Mouse (Mus musculus) neural tube, embryonic 12.5 days (tissue): ENCODE measurements around the gene 1190007I07Rik. TPM values are rescaled to one million over a fixed set of nuclear protein-coding genes. Genes with fewer than 3 reads are reported as not detected.

Experiments used
- ATAC-seq: fragments of 200-750 bp; cut with Nextera tagmentation; 2 replicates; pipeline ENCODE4 v1.8.0; 2017; ENCODE audit warnings: low read depth, mild to moderate bottlenecking, moderate TSS enrichment, moderate library complexity; ENCODE audit not compliant: low FRiP score
- H3K27ac ChIP-seq: fragments of 300-500 bp; sonication (generic); 2 replicates; pipeline ENCODE4 v1.5.1; 2016
- H3K27me3 ChIP-seq: fragments of 300-500 bp; sonication (generic); replicated peaks from 2 replicates; pipeline ENCODE4 v1.6.1; 2016; ENCODE audit warnings: mild to moderate bottlenecking
- H3K36me3 ChIP-seq: fragments of 300-500 bp; sonication (generic); 2 replicates; pipeline ENCODE4 v1.6.1; 2016; ENCODE audit warnings: mild to moderate bottlenecking
- H3K4me1 ChIP-seq: fragments of 300-500 bp; sonication (generic); 2 replicates; pipeline ENCODE4 v1.6.1; 2016
- H3K4me2 ChIP-seq: fragments of 300-500 bp; sonication (generic); replicated peaks from 2 replicates; pipeline ENCODE4 v1.6.1; 2016; ENCODE audit warnings: mild to moderate bottlenecking
- H3K4me3 ChIP-seq: fragments of 300-500 bp; sonication (generic); 2 replicates; pipeline ENCODE4 v1.5.1; 2016
- H3K9ac ChIP-seq: fragments of 300-500 bp; sonication (generic); 2 replicates; pipeline ENCODE4 v1.6.1; 2016; ENCODE audit warnings: mild to moderate bottlenecking
- H3K9me3 ChIP-seq: fragments of 300-500 bp; sonication (generic); 2 replicates; pipeline ENCODE4 v1.6.1; 2016; ENCODE audit warnings: mild to moderate bottlenecking
- WGBS: fragments of 180-500 bp; shearing (Covaris S2); methylation state at CpG from one replicate; pipeline ENCODE4 v1.1.7; 2016; 5-methylcytosine and 5-hydroxymethylcytosine counted together
- polyA plus RNA-seq: library from polyadenylated mRNA; unstranded; fragments of >200 nt; fragmentation: Nextera tagmentation; extraction: Ambion mirVana; gene quantifications from 2 replicates; pipeline ENCODE4 v1.2.1, GENCODE M21; 2016

1190007I07Rik gene
- polyA plus RNA-seq = 29.3 and 31.2 TPM in 2 replicates

DNA sequence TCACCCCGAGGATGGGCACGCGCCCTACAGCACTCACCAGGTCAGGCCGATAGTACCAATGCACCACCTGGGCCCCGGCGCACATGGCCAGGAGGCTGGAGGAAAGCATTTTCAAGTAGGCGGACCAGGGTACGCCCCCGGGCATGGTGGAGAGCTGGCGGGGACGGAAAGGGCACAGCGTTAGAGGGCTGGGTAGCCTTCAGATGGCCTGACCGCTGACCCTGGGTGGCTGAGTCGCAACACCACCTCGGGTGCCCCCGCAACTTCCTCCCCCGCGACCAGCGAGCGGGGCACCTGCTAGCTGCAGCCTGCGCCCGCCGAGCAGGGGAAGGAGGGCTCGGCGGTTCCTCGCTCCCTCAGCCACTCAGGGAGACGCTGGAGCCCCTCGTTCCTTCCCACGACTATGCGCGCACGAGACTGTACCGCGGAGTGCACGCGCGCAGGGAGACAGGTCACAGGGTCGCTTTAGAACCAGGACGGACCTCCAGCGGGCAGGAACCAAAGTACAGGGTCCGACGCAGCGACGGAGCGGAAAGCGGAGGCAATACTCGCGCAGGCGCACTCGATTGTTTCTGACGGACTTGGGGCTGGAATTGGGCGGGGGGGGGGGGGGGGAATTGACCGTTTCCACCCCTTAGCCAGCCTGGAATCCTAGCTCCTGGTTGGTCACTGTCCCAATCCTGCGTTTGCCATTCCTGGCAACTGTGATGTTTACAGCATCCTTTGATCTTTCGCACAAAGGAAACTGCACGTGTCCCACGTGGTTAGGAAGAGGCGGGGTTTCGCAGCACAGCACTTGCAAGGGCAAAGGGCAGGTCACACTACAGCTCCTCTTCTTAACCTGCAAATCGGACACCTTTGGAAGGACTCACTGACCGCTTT, at the start of gene 1190007I07Rik:
1190007I07Rik (minus strand) TSS at position 558 of the 882 bp plus-strand sequence.
- H3K9ac ChIP-seq = peak within 1 kb of the TSS; percentile 73
- peak within 1 kb of the TSS; percentile 66 for H3K4me3 ChIP-seq
- H3K4me1 ChIP-seq = 0 out of 2 replicates have a peak, but pooled peaks cover 5% of the 10 kb centered on the region
- peak; percentile 91 for ATAC-seq
- no peaks in the 10 kb centered on the region for H3K9me3 ChIP-seq
- WGBS = under 1% methylated on average over 60 of the region's 61 CpGs
- peak within 1 kb of the TSS; percentile 61 for H3K4me2 ChIP-seq
- peak within 1 kb of the TSS; percentile 66; the same call in 1 of the 2 replicates for H3K27ac ChIP-seq
- no peaks in the 10 kb centered on the region for H3K36me3 ChIP-seq
- no peaks in the 10 kb centered on the region for H3K27me3 ChIP-seq

DNA sequence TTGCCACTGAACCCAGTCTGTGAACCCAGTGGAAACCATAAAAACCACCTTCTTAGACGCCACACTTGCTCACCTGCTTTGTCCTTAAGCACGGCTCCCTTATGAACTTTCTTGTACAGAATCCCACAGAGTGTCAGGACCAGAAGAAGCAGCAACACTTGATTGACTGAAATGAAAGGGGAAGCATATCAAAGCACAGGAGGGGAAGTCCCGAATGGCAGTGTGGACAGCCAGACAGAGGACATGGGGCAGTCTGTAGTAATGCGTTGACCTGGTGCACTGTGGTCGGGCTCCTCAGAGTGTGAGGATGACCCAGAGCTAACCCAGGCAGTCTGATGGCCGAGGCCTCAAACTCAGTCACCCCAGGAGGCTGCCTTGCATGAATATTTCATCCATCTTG, 47.2 kb upstream of the 1190007I07Rik start:
- no peaks in the 10 kb centered on the region for H3K9me3 ChIP-seq
- H3K4me3 ChIP-seq = no peak overlapping the region
- H3K27me3 ChIP-seq = no peaks in the 10 kb centered on the region
- no peak overlapping the region for H3K4me2 ChIP-seq
- no peaks in the 10 kb centered on the region for H3K36me3 ChIP-seq
- no peak overlapping the region for H3K27ac ChIP-seq
- ATAC-seq = no peak
- no peak overlapping the region for H3K9ac ChIP-seq
- peaks cover 4% of the 10 kb centered on the region; the same call in 1 of the 2 replicates for H3K4me1 ChIP-seq
- 69% methylated on average over 6 of the region's 6 CpGs for WGBS

DNA sequence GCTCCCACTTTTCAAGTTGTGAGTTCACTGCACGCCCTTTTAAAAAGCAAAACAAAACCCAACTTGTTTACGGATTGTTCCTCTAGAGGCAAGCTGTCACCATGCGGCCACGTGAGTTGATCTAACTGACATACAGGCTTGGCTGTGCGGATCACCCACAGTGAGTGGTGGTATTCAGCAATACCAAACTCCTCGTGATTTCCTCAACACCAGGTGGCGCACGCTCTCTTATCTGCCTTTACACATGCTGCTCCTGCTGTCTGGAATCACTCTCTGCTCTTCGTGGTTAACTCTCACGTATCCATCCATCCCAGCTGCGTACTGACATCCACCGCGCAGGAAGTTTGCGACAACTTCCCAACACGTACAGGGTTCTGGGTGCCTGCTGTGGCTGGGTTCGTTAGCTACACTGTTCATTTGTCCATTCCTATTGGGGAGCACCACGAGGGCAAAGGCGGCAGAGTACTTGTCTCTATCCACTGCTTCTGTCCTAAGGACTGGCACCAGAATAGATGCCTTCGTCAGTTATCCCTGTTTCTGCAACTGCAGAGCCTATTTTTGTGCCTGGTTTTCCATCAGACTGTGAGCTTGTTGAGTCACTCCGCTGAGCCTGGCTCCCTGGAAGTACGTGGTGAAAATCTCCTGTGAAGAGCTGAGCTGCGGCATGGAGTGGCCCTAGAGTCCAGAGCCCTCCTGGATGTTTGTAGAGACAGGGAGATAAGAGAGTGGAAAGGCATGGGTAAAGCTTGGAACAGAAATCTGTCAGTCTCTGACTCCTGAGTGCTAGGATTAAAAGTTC, 43.6 kb upstream of the 1190007I07Rik start:
- WGBS = 27% methylated on average over 22 of the region's 22 CpGs
- no peak overlapping the region for H3K4me3 ChIP-seq
- no peak overlapping the region for H3K27ac ChIP-seq
- H3K9me3 ChIP-seq = no peaks in the 10 kb centered on the region
- H3K4me1 ChIP-seq = peaks cover 4% of the 10 kb centered on the region; the same call in 1 of the 2 replicates
- no peaks in the 10 kb centered on the region for H3K27me3 ChIP-seq
- no peaks in the 10 kb centered on the region for H3K36me3 ChIP-seq
- H3K4me2 ChIP-seq = peak overlapping the region; percentile 47
- H3K9ac ChIP-seq = no peak overlapping the region
- peak; percentile 89 for ATAC-seq

DNA sequence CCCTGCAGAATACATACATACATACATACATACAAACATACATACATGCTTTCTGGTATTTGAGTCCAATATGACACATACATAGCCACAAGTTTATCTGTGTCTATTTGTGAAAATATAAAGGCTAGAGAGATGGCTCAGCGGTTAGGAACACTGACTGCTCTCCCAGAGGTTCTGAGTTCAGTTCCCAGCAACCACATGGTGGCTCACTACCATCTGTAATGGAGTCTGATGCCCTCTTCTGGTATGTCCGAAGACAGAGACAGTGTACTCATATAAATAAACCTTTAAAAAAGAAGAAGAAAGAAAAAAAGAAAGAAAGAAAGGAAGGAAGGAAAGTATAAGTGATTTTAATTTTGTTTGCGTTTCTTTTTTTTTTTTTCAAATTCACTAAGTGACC, 42.9 kb upstream of the 1190007I07Rik start:
- no peak overlapping the region for H3K4me2 ChIP-seq
- H3K4me3 ChIP-seq = no peak overlapping the region
- H3K9me3 ChIP-seq = no peaks in the 10 kb centered on the region
- H3K27ac ChIP-seq = no peak overlapping the region
- peaks cover 4% of the 10 kb centered on the region; the same call in 1 of the 2 replicates for H3K4me1 ChIP-seq
- H3K27me3 ChIP-seq = no peaks in the 10 kb centered on the region
- no peak for ATAC-seq
- no peaks in the 10 kb centered on the region for H3K36me3 ChIP-seq
- WGBS = 57% methylated on average over 3 of the region's 3 CpGs
- no peak overlapping the region for H3K9ac ChIP-seq

DNA sequence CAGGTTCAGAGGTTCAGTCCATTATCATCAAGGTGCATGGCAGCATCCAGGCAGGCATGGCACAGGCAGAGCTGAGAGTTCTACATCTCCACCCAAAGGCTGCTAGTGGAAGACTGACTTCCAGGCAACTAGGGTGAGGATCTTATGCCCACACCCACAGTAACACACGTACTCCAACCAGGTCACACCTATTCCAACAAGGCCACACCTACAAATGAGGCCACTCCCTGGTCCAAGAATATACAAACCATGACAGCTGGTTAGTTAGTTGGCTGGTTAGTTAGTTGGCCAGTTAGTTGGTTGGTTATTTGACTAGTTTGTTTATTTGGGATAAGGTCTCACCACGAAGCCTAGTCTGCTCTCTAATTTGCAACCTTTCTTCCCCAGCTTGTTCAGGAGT, 40.3 kb upstream of the 1190007I07Rik start:
- Histone ChIP-seq H3K4me2 (no peak overlapping the region), H3K9ac (no peak overlapping the region), H3K4me3 (no peak overlapping the region), H3K27me3 (no peaks in the 10 kb centered on the region), H3K36me3 (no peaks in the 10 kb centered on the region), H3K9me3 (no peaks in the 10 kb centered on the region), H3K4me1 (peaks cover 4% of the 10 kb centered on the region; the same call in 1 of the 2 replicates), H3K27ac (no peak overlapping the region)
- ATAC-seq = no peak
- 80% methylated on average over 2 of the region's 2 CpGs for WGBS

DNA sequence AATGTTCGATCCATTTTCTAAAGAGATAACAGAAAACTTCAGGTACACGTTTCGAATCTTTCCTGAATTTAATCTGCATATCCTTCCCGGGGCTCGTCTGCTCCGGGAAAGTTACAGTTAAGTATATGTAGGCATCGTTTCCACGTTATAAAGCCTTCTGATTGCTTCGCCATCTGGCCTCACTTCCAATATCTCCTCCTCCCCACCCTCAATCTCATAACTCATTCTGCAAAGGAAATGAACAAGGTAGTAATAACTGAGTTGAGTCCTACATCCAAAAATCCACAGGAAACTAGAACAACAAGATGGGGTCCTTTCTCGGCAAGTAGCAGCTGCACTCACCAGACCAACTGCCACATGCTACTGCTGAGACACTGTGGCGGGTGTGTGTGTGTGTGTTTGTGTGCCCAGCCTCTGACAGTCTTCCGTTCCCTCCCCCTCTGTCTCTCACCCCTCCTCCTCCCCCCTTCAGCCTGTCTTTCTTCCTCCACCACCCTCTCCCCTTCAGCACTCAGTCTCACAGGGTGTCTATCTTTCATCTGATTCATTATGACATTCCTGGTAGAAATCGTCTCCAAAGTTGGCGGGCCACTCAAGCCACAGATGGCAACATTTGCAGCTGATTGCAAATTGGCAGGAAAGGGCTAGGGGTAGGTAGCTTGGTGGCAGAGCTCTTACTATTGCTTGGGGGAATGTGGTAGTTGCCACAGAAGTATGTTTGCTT, 39.4 kb upstream of the 1190007I07Rik start:
- Histone ChIP-seq H3K9me3 (no peaks in the 10 kb centered on the region), H3K4me1 (peaks cover 4% of the 10 kb centered on the region; the same call in 1 of the 2 replicates), H3K27ac (no peak overlapping the region), H3K27me3 (no peaks in the 10 kb centered on the region), H3K4me2 (no peak overlapping the region), H3K4me3 (no peak overlapping the region), H3K36me3 (no peaks in the 10 kb centered on the region), H3K9ac (no peak overlapping the region)
- ATAC-seq = no peak
- 86% methylated on average over 14 of the region's 14 CpGs for WGBS

DNA sequence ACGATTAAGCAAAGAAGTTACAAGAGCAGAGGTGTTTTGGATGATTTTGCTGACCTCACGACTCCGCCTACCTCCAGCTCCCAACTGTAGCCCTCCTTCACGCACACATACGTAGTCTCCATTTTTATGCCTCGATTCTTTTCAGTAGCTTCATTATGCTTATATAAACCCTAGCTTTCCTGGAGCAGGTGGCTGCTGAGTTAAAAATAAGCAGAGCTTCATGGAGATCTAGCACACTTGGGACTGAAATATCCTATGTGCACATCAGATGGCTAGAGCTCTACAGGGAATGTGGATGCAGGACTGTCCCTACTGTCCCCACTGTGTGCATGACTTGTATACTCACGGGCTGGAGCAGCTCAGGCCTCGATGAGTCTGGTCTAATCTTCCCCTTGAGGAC, 38.8 kb upstream of the 1190007I07Rik start:
- no peak overlapping the region for H3K4me2 ChIP-seq
- WGBS = 83% methylated on average over 8 of the region's 8 CpGs
- H3K27ac ChIP-seq = no peak overlapping the region

DNA sequence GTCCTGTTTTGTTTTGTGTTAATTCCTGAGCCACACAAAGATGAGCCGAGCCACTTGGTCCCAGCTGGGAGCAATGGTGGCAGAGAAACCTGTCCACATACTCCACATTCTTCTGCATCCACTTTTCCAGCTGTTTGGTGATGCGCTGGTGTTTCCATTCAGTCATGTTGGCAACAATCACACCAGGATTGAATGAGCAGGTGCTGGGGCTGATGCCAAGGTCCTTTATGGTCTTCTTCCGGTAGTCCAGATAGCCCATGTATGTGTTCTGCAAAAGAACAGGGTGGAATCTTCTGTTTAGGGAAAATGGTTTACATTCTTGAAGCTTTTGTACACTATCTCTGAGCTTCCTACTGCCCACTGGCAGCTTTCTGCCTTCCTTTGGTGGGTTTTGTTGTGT, 31.6 kb upstream of the 1190007I07Rik start:
- Histone ChIP-seq H3K27ac (no peak overlapping the region), H3K9me3 (no peaks in the 10 kb centered on the region), H3K9ac (no peak overlapping the region), H3K36me3 (peaks cover 16% of the 10 kb centered on the region), H3K4me1 (no peaks in the 10 kb centered on the region), H3K4me2 (no peak overlapping the region), H3K4me3 (no peak overlapping the region), H3K27me3 (no peaks in the 10 kb centered on the region)
- ATAC-seq = no peak
- 85% methylated on average over 3 of the region's 3 CpGs for WGBS

More for the DNA sequence above, 38.8 kb upstream of the 1190007I07Rik start:
- Histone ChIP-seq H3K9ac (no peak overlapping the region), H3K27me3 (no peaks in the 10 kb centered on the region), H3K36me3 (no peaks in the 10 kb centered on the region), H3K4me3 (no peak overlapping the region), H3K4me1 (peaks cover 3% of the 10 kb centered on the region; the same call in 1 of the 2 replicates), H3K9me3 (no peaks in the 10 kb centered on the region)
- no peak for ATAC-seq

DNA sequence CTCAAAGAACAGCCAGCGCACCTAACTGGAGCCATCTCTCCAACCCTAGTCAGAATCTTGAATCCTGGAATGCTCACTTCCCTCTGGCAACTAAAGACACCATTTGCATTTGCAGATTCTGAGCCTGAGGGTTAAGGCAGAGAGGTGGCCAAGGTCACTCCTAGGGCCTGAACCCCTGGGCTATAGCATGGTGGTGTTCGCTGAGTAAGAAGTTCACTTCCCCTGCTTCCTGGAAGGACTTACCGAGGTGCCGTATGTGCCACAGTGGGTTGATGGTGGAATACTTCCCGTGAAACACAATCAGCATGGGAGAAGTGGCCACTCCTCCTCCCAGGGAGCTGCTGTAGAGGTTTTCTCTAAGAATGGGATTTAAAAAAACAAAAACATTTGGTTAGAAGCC, 29.6 kb upstream of the 1190007I07Rik start:
- H3K4me2 ChIP-seq = no peak overlapping the region
- H3K27me3 ChIP-seq = no peaks in the 10 kb centered on the region
- H3K9ac ChIP-seq = no peak overlapping the region
- no peak for ATAC-seq
- H3K4me1 ChIP-seq = no peaks in the 10 kb centered on the region
- 74% methylated on average over 5 of the region's 5 CpGs for WGBS
- no peak overlapping the region for H3K27ac ChIP-seq
- H3K9me3 ChIP-seq = no peaks in the 10 kb centered on the region
- H3K4me3 ChIP-seq = no peak overlapping the region
- H3K36me3 ChIP-seq = peaks cover 22% of the 10 kb centered on the region

DNA sequence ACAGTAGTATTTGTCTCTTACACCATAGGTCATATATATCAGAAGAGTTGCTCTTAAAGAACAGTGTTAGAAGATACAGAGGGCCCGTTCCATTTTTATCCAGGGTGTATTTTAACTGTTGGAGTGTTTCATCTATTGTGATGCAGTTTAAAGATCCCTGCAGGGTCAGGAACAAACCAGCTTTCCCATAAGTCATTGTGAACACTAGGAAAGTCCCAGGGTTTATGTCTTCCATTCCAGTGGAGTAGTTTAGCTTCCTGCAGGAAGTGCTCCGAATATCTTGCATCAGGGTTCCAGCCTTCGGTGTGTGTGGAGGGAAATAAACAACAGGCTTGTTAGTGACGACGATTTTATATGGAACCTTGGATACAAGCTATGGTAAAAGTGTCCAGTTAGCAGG, 28.2 kb upstream of the 1190007I07Rik start:
- no peak for ATAC-seq
- Histone ChIP-seq H3K4me1 (no peaks in the 10 kb centered on the region), H3K4me3 (no peak overlapping the region), H3K27ac (no peak overlapping the region), H3K27me3 (no peaks in the 10 kb centered on the region), H3K9me3 (no peaks in the 10 kb centered on the region), H3K36me3 (peaks cover 35% of the 10 kb centered on the region), H3K4me2 (no peak overlapping the region), H3K9ac (no peak overlapping the region)
- WGBS = 91% methylated on average over 5 of the region's 5 CpGs

DNA sequence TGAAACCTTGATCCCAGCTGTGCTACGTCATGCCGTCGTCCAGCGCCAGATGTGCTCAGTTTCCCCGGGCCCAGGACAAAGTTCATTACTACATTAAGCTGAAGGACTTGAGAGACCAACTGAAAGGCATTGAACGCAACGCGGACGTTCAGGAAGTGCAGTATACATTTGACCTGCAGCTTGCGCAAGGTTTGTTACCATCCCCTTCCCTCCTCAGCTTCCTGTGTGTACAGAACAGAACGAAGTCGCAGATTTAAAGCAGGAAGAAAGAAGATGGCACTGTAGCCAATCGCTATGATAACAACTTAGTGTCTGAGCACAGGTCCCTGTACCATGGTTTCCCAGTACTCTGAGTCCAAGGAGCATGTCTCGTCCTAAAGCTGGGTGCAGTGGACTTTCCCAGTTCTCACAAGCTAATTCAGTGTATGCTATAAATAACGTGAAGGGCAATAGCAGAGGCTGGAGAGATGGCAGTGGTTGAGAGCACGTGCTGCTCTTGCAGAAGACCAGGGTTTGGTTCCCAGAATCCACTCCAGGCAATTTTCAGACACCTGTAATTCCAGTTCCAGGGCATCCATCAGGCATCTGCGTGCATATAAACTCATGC, 24.3 kb upstream of the 1190007I07Rik start:
- Histone ChIP-seq H3K9me3 (no peaks in the 10 kb centered on the region), H3K4me2 (no peak overlapping the region), H3K9ac (no peak overlapping the region), H3K27ac (no peak overlapping the region), H3K27me3 (no peaks in the 10 kb centered on the region), H3K36me3 (peaks cover 72% of the 10 kb centered on the region), H3K4me1 (no peaks in the 10 kb centered on the region), H3K4me3 (no peak overlapping the region)
- WGBS = 93% methylated on average over 17 of the region's 17 CpGs
- no peak for ATAC-seq
